Mouse (Mus musculus) kidney, postnatal 0 days (tissue): Measurements from ENCODE around the gene Gnaz. TPM values are rescaled to one million over a fixed set of nuclear protein-coding genes. Genes with fewer than 3 reads are reported as not detected.
A peak's percentile ranks its signal among the peaks of the same experiment; 100 is the strongest.

Experiments
- ATAC-seq: fragments of 200-750 bp; cut with Nextera tagmentation; replicated peaks from 2 replicates; pipeline ENCODE4 v1.8.0; 2017; ENCODE audit warnings: low read depth, moderate number of reproducible peaks, moderate TSS enrichment, moderate library complexity; ENCODE audit not compliant: low FRiP score
- DNase-seq: peaks from one replicate; pipeline ENCODE4 v3.0.0-alpha.2; 2016; ENCODE audit warnings: low spot score
- H3K27ac ChIP-seq: fragments of 300-500 bp; sonication (generic); 2 replicates; pipeline ENCODE4 v1.5.1; 2014; ENCODE audit warnings: mild to moderate bottlenecking
- H3K27me3 ChIP-seq: fragments of 300-500 bp; sonication (generic); 2 replicates; pipeline ENCODE4 v1.6.1; 2014; ENCODE audit warnings: low read length, mixed read lengths; ENCODE audit not compliant: insufficient read depth
- H3K36me3 ChIP-seq: fragments of 300-500 bp; sonication (generic); 2 replicates; pipeline ENCODE4 v1.6.1; 2014; ENCODE audit warnings: low read length, mixed read lengths; ENCODE audit not compliant: insufficient read depth
- H3K4me1 ChIP-seq: fragments of 300-500 bp; sonication (generic); replicated peaks from 2 replicates; pipeline ENCODE4 v1.6.1; 2014; ENCODE audit warnings: antibody characterized with exemption, low read length, mixed read lengths; ENCODE audit not compliant: insufficient read depth
- H3K4me2 ChIP-seq: fragments of 300-500 bp; sonication (generic); 2 replicates; pipeline ENCODE4 v1.6.1; 2014; ENCODE audit warnings: mild to moderate bottlenecking, low read length, moderate library complexity, mixed read lengths
- H3K4me3 ChIP-seq: fragments of 300-500 bp; sonication (generic); replicated peaks from 2 replicates; pipeline ENCODE4 v1.5.1; 2014; ENCODE audit warnings: low read depth, low read length
- H3K9ac ChIP-seq: fragments of 300-500 bp; sonication (generic); 2 replicates; pipeline ENCODE4 v1.6.1; 2014; ENCODE audit warnings: low read depth, low read length
- H3K9me3 ChIP-seq: fragments of 300-500 bp; sonication (generic); replicated peaks from 2 replicates; pipeline ENCODE4 v1.6.1; 2016; ENCODE audit warnings: low read length, inconsistent platforms, mixed read lengths
- CTCF ChIP-seq: IDR thresholded peaks from 2 replicates; pipeline ENCODE4 v1.5.1; 2016; ENCODE audit warnings: antibody characterized with exemption, low read depth, mild to moderate bottlenecking, moderate library complexity
- WGBS: fragments of 180-500 bp; shearing (Covaris S2); extraction: QIAGEN DNeasy Blood & Tissue Kit; methylation state at CpG from one replicate; pipeline ENCODE4 v1.1.7; 2014; 5-methylcytosine and 5-hydroxymethylcytosine counted together
- polyA plus RNA-seq: library from polyadenylated mRNA; unstranded; fragments of >200 nt; fragmentation: Nextera tagmentation; extraction: Ambion mirVana; gene quantifications from 2 replicates; pipeline ENCODE4 v1.2.1, GENCODE M21; 2015

Gene Gnaz
- polyA plus RNA-seq, 1 experiment from 2014 or later: 5.6 TPM

DNA sequence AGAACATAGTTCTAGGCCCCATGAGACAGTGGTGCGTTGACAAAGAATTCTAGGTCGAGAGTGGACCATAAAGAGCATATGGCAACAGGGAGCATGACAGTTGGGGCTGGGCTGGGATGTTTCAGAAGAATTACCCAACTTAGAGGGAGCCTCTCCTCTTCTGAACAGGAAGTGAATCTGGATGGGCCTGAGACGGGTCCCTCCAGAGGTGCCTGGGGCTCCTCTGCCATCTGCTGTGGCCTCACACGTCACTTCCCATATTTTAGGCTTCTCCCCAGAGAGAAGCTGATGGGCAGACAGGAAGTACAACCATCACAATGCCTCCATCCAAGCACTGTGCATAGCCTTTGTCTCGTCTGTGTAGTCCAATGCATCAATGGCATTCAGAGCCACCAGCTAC is 88.7 kb downstream of the Gnaz start:
- peaks cover 5% of the 10 kb centered on the region for H3K4me1 ChIP-seq
- no peaks in the 10 kb centered on the region for H3K36me3 ChIP-seq
- H3K27me3 ChIP-seq: no peaks in the 10 kb centered on the region
- no peak for ATAC-seq
- H3K4me2 ChIP-seq: no peak overlapping the region
- H3K9ac ChIP-seq: no peak overlapping the region
- no peak for TF ChIP-seq CTCF
- WGBS: 67% methylated on average over 5 of the region's 5 CpGs
- no peak overlapping the region for H3K4me3 ChIP-seq
- no peak for DNase-seq
- H3K27ac ChIP-seq: no peak overlapping the region
- H3K9me3 ChIP-seq: no peaks in the 10 kb centered on the region

DNA sequence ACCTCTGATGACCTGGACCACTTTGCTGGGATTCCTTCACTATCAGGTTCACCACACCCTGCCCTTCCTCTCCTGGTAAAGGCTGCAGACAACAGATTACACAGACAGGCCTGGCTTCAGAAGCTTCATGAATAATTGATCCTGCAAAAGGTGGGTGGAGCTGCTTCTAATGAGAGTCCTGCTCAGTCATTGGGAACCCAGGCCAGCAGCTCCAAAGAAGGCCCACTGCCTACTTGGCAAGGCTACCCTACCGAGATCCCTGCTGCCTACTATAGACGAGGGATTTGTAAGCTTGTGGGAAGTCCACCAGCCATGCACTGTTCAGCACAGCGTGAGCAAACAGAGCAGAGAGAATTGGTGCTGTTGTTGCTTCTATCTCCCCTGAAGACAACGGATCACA is 89.3 kb downstream of the Gnaz start:
- no peak overlapping the region for H3K4me2 ChIP-seq
- no peak for TF ChIP-seq CTCF
- 14% methylated on average over 4 of the region's 4 CpGs for WGBS
- no peak for DNase-seq
- H3K9ac ChIP-seq: no peak overlapping the region
- no peaks in the 10 kb centered on the region for H3K27me3 ChIP-seq
- no peak overlapping the region for H3K27ac ChIP-seq
- H3K36me3 ChIP-seq: no peaks in the 10 kb centered on the region
- no peak overlapping the region for H3K4me3 ChIP-seq
- ATAC-seq: no peak
- H3K4me1 ChIP-seq: peaks cover 7% of the 10 kb centered on the region
- H3K9me3 ChIP-seq: no peaks in the 10 kb centered on the region

DNA sequence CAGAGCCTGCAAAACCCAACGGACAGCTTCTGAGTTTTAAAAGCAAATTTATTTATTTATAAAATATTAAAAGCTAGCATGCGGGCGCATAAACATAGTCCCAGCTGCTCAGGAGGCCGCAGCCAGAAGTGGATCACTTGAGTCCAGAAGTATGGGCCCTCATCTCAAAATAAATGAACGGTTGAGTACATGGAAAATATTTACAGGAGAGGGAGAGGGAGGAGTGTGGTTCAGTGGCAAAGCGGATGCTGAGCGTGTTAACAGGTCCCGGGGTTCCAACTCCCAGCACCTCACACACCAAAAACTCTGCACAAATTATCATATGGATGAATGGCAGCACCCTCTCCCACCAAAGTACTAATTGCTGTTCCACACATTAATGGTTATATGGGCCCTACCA is 91.4 kb downstream of the Gnaz start:
- no peak for TF ChIP-seq CTCF
- H3K4me2 ChIP-seq: no peak overlapping the region
- 87% methylated on average over 8 of the region's 8 CpGs for WGBS
- H3K36me3 ChIP-seq: no peaks in the 10 kb centered on the region
- no peak overlapping the region for H3K9ac ChIP-seq
- no peaks in the 10 kb centered on the region for H3K27me3 ChIP-seq
- H3K27ac ChIP-seq: no peak overlapping the region
- H3K4me1 ChIP-seq: peaks cover 22% of the 10 kb centered on the region
- no peak overlapping the region for H3K4me3 ChIP-seq
- no peaks in the 10 kb centered on the region for H3K9me3 ChIP-seq
- DNase-seq (no peak), ATAC-seq (no peak)

DNA sequence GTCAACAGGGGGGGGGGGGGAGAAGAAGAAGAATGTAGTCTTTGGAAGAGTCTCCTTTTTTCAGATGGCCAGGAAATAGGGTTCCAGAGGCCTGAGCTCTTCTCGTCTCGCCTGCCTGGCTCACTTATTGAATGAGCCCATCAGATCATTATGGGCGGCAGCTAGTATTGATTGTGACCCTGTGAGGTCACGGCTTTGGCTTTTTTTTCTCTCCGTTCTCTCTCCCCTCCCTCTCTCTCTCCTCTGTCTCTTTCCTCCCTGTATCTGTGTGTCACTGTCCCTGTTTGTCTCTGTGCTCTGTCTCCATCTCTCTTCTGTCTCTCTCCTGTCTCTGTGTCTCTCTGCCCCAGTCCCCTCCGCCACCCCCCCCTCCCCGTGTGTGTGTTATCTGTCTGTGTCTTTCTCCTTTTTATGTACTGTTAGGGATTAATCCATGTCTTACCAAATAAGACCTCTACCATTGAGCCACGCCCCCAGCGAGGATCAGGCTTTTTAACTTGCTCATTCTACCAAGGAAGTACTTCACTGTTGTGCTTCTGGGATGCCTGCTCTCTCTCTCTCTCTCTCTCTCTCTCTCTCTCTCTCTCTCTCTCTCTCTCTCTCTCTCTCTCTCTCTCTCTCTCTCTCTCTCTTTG is 91.9 kb downstream of the Gnaz start:
- Histone ChIP-seq H3K36me3 (no peaks in the 10 kb centered on the region), H3K27ac (no peak overlapping the region), H3K9ac (no peak overlapping the region), H3K4me2 (0 out of 2 replicates have a peak overlapping the region, but pooled peaks have one; percentile 91), H3K4me3 (0 out of 2 replicates have a peak overlapping the region, but pooled peaks have one; percentile 6), H3K4me1 (peaks cover 26% of the 10 kb centered on the region), H3K9me3 (no peaks in the 10 kb centered on the region), H3K27me3 (no peaks in the 10 kb centered on the region)
- TF ChIP-seq CTCF: no peak
- WGBS: 43% methylated on average over 9 of the region's 9 CpGs
- ATAC-seq: no peak
- no peak for DNase-seq

DNA sequence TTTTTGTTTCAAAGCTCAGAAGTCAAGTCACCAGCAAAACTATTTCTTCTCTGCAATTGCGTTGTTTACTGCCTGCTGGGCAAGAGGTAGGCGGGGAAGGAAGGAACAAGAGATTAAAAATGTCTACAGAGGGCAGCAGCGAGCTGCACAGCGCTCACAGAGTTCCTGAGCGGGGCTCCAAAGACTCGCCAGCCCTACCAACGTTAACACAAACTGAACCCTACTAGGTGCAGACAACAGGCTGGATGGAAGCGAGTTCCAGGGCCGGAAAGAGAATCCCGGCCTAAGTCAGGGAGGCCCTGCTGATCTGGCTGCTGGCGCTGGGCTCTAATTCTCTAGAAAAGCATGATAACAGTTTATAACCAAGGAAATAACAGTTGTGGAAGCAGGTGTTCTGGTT is 92.4 kb downstream of the Gnaz start:
- DNase-seq: peak; percentile 93
- Histone ChIP-seq H3K9ac (no peak overlapping the region), H3K27me3 (no peaks in the 10 kb centered on the region), H3K36me3 (no peaks in the 10 kb centered on the region), H3K4me1 (peaks cover 26% of the 10 kb centered on the region), H3K9me3 (no peaks in the 10 kb centered on the region), H3K4me2 (peak overlapping the region; percentile 91), H3K27ac (no peak overlapping the region), H3K4me3 (0 out of 2 replicates have a peak overlapping the region, but pooled peaks have one; percentile 6)
- 0 out of 2 replicates have a peak, but pooled peaks have one; percentile 30 for ATAC-seq
- TF ChIP-seq CTCF: peak; percentile 83
- WGBS: 2% methylated on average over 11 of the region's 11 CpGs

DNA sequence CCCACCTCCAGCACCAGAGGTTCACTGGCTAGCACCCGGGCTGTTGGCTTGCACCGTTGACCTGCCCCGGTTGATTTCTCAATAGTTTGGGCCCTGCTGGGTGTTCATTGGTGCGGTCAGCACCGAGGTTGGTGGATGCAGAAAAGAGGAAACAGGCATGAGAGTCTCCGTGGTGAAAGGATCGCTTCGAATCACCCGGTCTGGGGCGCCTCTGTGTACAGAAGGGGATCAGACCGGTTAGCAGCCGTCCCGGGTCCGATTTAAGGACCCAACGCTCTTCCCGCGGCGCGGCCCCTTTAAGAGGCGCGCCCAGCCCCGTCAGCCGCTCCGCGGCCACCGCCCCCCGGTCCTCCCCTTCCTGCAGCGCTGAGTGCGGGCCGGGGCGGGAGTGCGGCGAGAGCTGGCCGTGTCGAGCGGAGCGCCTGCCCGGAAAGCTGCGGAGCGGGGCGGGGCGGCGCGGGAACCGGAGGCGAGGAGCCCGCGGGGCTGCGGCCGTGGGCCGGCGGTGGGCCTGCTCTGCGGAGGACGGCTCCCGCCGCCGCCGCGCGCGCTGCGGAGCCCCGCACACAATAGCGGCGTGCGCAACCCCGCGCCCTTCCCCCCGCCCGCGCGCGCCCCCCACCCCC is 93.4 kb downstream of the Gnaz start, which contains the start of gene Bcr:
Gene Bcr (plus strand): TSS at position 376 of the 626 bp plus-strand sequence.
- Histone ChIP-seq H3K9me3 (no peaks in the 10 kb centered on the region), H3K4me3 (peak within 1 kb of the TSS; percentile 92), H3K27me3 (no peaks in the 10 kb centered on the region), H3K27ac (peak within 1 kb of the TSS; percentile 42; the same call in 1 of the 2 replicates), H3K4me1 (peaks cover 26% of the 10 kb centered on the region), H3K36me3 (no peaks in the 10 kb centered on the region), H3K9ac (peak within 1 kb of the TSS; percentile 86), H3K4me2 (peak within 1 kb of the TSS; percentile 91)
- DNase-seq (peak; percentile 86), ATAC-seq (peak; percentile 71)
- WGBS: under 1% methylated on average over 54 of the region's 73 CpGs
- TF ChIP-seq CTCF: no peak
